Mouse (Mus musculus) embryonic fibroblast, embryonic 13.5 days (primary cell): ENCODE results near the gene Sfta2. TPM values are rescaled to one million over a fixed set of nuclear protein-coding genes. Genes with fewer than 3 reads are reported as not detected.

Experiments used
- H3K27ac ChIP-seq: 2 replicates; pipeline ENCODE4 v1.5.1; 2012; ENCODE audit warnings: low read length, control low read depth, inconsistent platforms; ENCODE audit not compliant: insufficient read depth
- H3K4me1 ChIP-seq: 2 replicates; pipeline ENCODE4 v1.6.1; 2011; ENCODE audit warnings: low read length; ENCODE audit not compliant: control insufficient read depth, insufficient read depth
- H3K4me3 ChIP-seq: 2 replicates; pipeline ENCODE4 v1.5.1; 2011; ENCODE audit warnings: mild to moderate bottlenecking, control low read depth, low read length; ENCODE audit not compliant: insufficient read depth
- CTCF ChIP-seq: IDR thresholded peaks from 2 replicates; pipeline ENCODE4 v1.5.1; 2011; ENCODE audit warnings: mild to moderate bottlenecking, control low read depth, low read length, moderate library complexity, borderline replicate concordance; ENCODE audit not compliant: insufficient read depth
- POLR2A ChIP-seq: IDR thresholded peaks from 2 replicates; pipeline ENCODE4 v1.6.1; 2011; ENCODE audit warnings: low read depth, mild to moderate bottlenecking, control low read depth, low read length, moderate library complexity
- polyA plus RNA-seq: library from polyadenylated mRNA; stranded (reverse); fragments of >200 nt; gene quantifications from 2 replicates; pipeline ENCODE4 v1.2.4, GENCODE M21; 2011; ENCODE audit warnings: low read depth; ENCODE audit not compliant: missing spikeins, insufficient read length

The Sfta2 gene
- polyA plus RNA-seq, 1 experiment: not detected

GRCm38 (mm10) chr17:35667334-35668065 is 66.2 kb downstream of the Sfta2 start, which contains the start of gene Vars2:
Gene Vars2, minus strand, starts transcription at chr17:35667592.
- no peaks in the 10 kb centered on the region for H3K4me1 ChIP-seq
- no peak for TF ChIP-seq CTCF
- peak; percentile 76 for TF ChIP-seq POLR2A
- H3K4me3 ChIP-seq: peak within 1 kb of the TSS; percentile 60
- H3K27ac ChIP-seq: peak within 1 kb of the TSS; percentile 60

- no peak overlapping the region for H3K4me3 ChIP-seq
- no peak overlapping the region for H3K27ac ChIP-seq
- no peaks in the 10 kb centered on the region; the same call in 1 of the 2 replicates for H3K4me1 ChIP-seq
- TF ChIP-seq POLR2A (no peak), CTCF (no peak)
These were observed 68.4 kb downstream of the Sfta2 start for GRCm38 (mm10) chr17:35669731-35670130.

DNA sequence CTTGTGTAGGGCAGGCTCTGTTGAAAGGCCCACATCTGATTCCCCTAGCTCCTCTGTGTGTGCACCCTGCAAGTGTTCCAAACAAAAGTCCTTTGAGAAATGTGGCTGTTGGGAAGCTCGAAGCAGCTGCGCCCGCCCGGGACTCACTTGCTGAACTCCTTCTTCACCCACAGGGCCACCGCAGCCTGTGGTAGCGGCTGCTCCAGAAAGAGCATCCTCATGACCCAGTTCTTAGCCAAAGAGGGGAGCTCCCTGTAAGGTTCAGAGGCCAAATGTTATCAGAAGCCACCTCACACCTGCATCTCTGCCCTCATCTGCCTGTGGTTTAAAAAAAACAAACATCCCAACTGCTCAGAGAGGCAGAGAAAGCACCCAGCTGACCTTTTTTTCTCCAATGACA is 70.5 kb downstream of the Sfta2 start:
- no peak for TF ChIP-seq CTCF
- TF ChIP-seq POLR2A: no peak
- no peak overlapping the region for H3K4me3 ChIP-seq
- H3K27ac ChIP-seq: no peak overlapping the region
- H3K4me1 ChIP-seq: no peaks in the 10 kb centered on the region; the same call in 1 of the 2 replicates

DNA sequence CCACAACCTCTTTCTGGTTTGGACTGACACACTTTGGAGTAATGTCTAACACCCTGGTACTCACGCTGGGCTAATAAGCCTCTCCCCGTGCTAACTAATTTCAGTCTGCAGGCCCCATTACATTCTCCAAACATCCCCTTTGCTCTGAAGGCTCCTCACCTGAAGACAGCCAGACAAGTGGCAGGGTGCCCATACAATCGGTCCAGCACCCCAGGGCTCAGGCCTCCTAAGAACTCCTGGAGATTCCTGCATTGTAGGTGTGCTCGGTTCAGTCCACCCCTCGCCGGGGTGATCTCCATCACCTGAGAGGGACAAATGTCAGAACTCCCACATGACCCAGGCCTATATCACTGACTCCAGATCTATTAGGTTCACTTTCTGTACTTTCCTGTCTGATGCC is 71.2 kb downstream of the Sfta2 start:
- no peaks in the 10 kb centered on the region; the same call in 1 of the 2 replicates for H3K4me1 ChIP-seq
- no peak overlapping the region for H3K27ac ChIP-seq
- TF ChIP-seq CTCF: no peak
- TF ChIP-seq POLR2A: no peak; the same call in 1 of the 2 replicates
- H3K4me3 ChIP-seq: 0 out of 2 replicates have a peak overlapping the region, but pooled peaks have one; percentile 100

- TF ChIP-seq POLR2A (peak; percentile 55; the same call in 1 of the 2 replicates), CTCF (no peak)
- H3K27ac ChIP-seq: no peak within 1 kb of the TSS
- H3K4me1 ChIP-seq: no peaks in the 10 kb centered on the region; the same call in 1 of the 2 replicates
- peak within 1 kb of the TSS; percentile 100 for H3K4me3 ChIP-seq
These were observed 72.2 kb downstream of the Sfta2 start, which contains the start of gene Gtf2h4 for GRCm38 (mm10) chr17:35673416-35674035. Gene Gtf2h4, minus strand, starts transcription at chr17:35673739.

GRCm38 (mm10) chr17:35680591-35680990 is 79.2 kb downstream of the Sfta2 start:
- Histone ChIP-seq H3K27ac (no peak overlapping the region), H3K4me3 (no peak overlapping the region), H3K4me1 (no peaks in the 10 kb centered on the region)
- TF ChIP-seq CTCF (no peak), POLR2A (no peak)

GRCm38 (mm10) chr17:35681986-35682385 is 80.6 kb downstream of the Sfta2 start:
- Histone ChIP-seq H3K27ac (no peak overlapping the region), H3K4me1 (no peaks in the 10 kb centered on the region), H3K4me3 (no peak overlapping the region)
- TF ChIP-seq CTCF: no peak
- no peak for TF ChIP-seq POLR2A

DNA sequence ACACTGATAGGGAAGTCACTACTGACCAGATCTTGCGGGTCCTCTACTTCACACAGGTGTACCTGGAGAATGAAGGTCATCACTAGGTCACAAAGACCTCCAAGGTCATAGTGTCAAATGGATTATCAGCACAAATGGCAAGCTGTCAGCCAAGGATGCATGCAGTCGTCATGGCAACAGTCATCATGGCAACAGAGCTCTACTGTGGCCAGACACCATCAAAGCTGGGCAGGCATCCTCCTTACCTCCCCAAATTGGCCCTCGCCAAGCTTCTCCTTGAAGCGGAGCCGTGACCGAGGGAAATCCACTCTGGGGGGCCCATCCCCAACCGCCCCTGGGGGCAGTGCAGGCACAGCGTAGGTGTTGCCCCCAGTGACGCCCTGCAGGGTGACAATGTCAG is 83.7 kb downstream of the Sfta2 start:
- no peak for TF ChIP-seq CTCF
- no peak for TF ChIP-seq POLR2A
- Histone ChIP-seq H3K4me3 (no peak overlapping the region), H3K4me1 (no peaks in the 10 kb centered on the region), H3K27ac (no peak overlapping the region)

DNA sequence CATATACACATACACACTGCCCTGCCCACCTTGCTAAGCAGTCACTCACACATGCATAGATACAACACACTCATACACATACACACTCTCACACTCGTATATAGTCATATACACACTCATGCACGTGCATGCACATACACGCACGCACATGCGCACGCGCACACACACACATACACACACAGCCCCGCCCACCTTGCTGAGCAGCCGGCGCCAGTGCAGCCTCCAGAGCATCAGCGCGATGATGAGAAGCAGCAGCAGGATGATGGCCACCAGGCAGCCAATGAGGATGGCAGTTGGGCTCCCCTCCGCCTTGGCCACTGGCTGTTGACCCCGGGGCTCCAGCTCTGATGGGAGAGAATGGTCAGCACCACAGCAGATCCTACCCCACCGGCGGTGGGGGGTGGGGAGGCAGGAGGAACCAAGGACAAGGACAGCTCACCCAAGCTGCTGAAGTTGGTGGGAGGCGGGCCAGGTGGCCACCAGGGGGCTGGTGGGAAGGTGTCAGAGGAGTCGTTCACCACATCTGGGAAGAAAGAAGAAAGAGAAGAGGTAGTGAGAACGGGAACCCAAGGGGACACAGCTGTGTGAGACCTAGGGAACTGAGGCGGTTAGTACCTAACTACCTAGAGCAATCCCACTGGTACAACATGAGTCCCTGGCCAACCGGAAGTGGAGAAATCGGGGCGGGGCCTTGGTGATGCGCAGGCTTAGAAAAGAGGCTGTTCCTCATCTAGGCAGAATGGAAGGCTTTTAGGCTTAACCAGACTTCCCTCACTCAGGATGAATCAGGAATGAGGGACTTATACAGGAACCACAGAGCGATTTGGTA is 87.2 kb downstream of the Sfta2 start:
- no peak for TF ChIP-seq POLR2A
- no peak for TF ChIP-seq CTCF
- no peak overlapping the region for H3K4me3 ChIP-seq
- no peaks in the 10 kb centered on the region for H3K4me1 ChIP-seq
- H3K27ac ChIP-seq: no peak overlapping the region
